Mouse (Mus musculus) lung, adult 18-20 months (tissue): ENCODE results near the gene Atg9b.
A peak's percentile ranks its signal among the peaks of the same experiment; 100 is the strongest.

Source experiments
- DNase-seq, 2 experiments: peaks; one replicate each; pipeline ENCODE4 v3.0.0; 2022; ENCODE audit warnings: mixed read lengths in 2 of 2

The Atg9b gene

GRCm38 (mm10) chr5:24348128-24348527, 43.8 kb downstream of the Atg9b start:
- DNase-seq: peak; percentile 84 to 87

GRCm38 (mm10) chr5:24347186-24347875, 44.6 kb downstream of the Atg9b start:
- peak; percentile 37 to 47 for DNase-seq

GRCm38 (mm10) chr5:24346313-24346712, 45.6 kb downstream of the Atg9b start:
- DNase-seq: no peak

GRCm38 (mm10) chr5:24344477-24345051, 47.4 kb downstream of the Atg9b start:
- DNase-seq: no peak

GRCm38 (mm10) chr5:24343977-24344436, 47.9 kb downstream of the Atg9b start:
- no peak for DNase-seq

- DNase-seq: no peak
Observed at GRCm38 (mm10) chr5:24343379-24343778, 48.6 kb downstream of the Atg9b start.

- DNase-seq: no peak
Observed at GRCm38 (mm10) chr5:24342966-24343365, 49.0 kb downstream of the Atg9b start.

DNA sequence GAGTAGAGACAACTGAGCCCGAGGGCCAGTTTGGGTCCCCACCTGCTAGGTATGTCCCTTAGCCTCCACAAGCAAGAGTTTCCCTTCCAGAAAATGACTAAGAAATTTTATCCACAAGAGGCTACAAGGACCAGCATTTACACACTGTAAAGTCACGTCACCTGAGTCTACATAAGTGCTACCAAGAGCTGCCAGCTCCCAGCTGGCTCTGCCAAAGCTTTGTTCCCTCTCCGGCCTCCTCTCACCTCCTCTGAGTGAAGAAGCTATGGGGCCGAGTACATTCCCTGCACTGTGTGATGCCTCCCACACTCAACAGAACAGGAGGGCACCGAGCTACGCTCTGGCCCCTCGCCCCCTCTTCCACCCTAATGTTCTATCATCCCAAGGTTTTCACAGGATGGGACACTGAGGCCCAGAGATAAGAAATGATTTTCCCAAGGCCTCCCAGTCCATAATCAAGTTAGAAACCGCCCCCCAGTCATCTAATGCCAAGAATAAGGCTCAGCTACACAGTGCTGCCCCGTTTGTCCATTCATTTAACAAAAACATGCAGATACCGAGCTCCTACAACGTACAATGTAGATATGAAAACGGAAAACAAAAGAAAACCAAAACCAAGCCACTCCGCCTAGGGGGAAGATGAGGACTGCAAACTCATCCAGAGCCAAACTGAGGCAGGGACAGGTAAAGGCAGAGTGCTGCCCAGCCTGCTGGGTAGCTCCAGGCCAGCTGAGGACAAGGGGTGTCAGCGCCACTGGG, 49.6 kb downstream of the Atg9b start:
- DNase-seq: no peak

GRCm38 (mm10) chr5:24337821-24338220, 54.1 kb downstream of the Atg9b start:
- DNase-seq: no peak

DNA sequence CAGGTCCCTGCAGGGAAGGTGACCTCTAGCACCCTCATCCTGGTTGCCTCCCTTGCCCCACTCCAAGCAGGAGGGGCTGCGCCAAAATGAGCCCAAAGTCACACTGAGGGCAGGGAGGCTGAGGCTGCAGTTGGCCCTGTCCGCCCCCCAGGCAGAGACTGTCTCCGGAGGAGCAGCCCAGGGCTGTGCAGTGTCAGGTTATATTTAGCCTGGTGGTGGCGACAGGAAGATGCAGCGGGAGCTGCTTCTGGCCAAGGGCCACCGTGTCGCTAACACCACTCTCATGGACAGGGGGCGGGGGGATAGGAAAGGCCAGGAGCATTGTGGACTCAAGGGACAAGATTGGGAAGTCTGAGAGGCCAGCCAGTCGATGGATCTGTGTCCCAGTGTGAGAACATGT, 54.6 kb downstream of the Atg9b start:
- peak in 1 of 2 experiments; percentile 11 for DNase-seq

DNA sequence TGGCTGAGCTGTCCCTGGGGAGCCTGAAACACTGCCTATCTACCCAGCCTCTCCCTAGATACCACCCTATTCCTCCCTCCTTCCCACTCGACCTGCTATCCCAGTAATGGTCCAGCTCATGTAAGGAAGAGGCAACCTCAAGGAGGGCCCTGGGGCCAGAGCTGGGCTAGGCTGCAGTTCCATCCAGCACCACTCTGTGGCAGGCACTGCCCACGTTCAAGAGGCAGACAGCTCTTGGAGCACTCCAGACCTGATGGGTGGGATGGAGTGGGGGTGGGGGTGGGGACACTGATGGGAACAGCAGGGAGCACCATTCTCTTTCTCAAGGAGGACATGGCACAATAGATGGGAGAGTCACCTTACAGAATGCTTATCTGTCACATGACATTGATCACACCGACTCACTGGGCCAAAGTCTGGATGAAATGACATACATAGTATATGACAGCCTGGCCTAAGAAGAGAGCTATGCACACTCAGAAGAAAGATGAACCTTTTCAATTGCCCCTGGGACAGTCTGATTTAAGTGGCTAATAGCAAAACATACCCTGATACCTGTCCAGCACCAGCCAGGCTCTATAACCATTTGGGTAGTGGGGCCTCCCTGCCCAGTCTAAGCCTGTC, 55.9 kb downstream of the Atg9b start:
- peak; percentile 24 to 42 for DNase-seq

GRCm38 (mm10) chr5:24334749-24335148, 57.2 kb downstream of the Atg9b start:
- peak in 1 of 2 experiments; percentile 38 for DNase-seq
